Mouse (Mus musculus): ENCODE data around the gene Ggcx. TPM values are rescaled to one million over a fixed set of nuclear protein-coding genes. Genes with fewer than 3 reads are reported as not detected.

Ggcx gene
- polyA plus RNA-seq, 1 experiment from 2014 or later, result 31.7 TPM

- peaks cover 35% of the 10 kb centered on the region for H3K4me1 ChIP-seq (ENCODE audit: control insufficient read depth, low read depth, low read length)
- no peak overlapping the region for H3K27ac ChIP-seq (ENCODE audit: low read length)
- no peak for ATAC-seq (ENCODE audit: low read depth)
- H3K27me3 ChIP-seq (ENCODE audit: control insufficient read depth, insufficient read depth, low read depth, low read length), result no peaks in the 10 kb centered on the region
- peaks cover 3% of the 10 kb centered on the region for H3K36me3 ChIP-seq (ENCODE audit: control insufficient read depth, insufficient read depth)
- no peak overlapping the region for H3K4me2 ChIP-seq (ENCODE audit: low read depth, low read length)
- H3K4me3 ChIP-seq (ENCODE audit: low read depth, low read length), result no peak overlapping the region
- H3K9me3 ChIP-seq (replicated peaks; ENCODE audit: control insufficient read depth, low read length), result no peaks in the 10 kb centered on the region
- WGBS (ENCODE audit: insufficient replicate concordance), result 85% methylated on average over 4 of the region's 4 CpGs
- no peak overlapping the region for H3K9ac ChIP-seq (ENCODE audit: low read depth, low read length)
Observed at GRCm38 (mm10) chr6:72373184-72373583, 40.9 kb upstream of the Ggcx start.

GRCm38 (mm10) chr6:72374206-72374605, 39.9 kb upstream of the Ggcx start:
- Histone ChIP-seq H3K9me3 (replicated peaks; ENCODE audit: control insufficient read depth, low read length) (no peaks in the 10 kb centered on the region), H3K36me3 (ENCODE audit: control insufficient read depth, insufficient read depth) (no peaks in the 10 kb centered on the region; the same call in none of the 2 replicates), H3K4me1 (ENCODE audit: control insufficient read depth, low read depth, low read length) (peaks cover 44% of the 10 kb centered on the region), H3K4me3 (ENCODE audit: low read depth, low read length) (no peak overlapping the region), H3K9ac (ENCODE audit: low read depth, low read length) (no peak overlapping the region), H3K4me2 (ENCODE audit: low read depth, low read length) (no peak overlapping the region), H3K27ac (ENCODE audit: low read length) (no peak overlapping the region), H3K27me3 (ENCODE audit: control insufficient read depth, insufficient read depth, low read depth, low read length) (no peaks in the 10 kb centered on the region)
- peak; percentile 23; the same call in 1 of the 2 replicates for ATAC-seq (ENCODE audit: low read depth)
- 45% methylated on average over 7 of the region's 7 CpGs for WGBS (ENCODE audit: insufficient replicate concordance)

GRCm38 (mm10) chr6:72374820-72375563, 39.1 kb upstream of the Ggcx start:
- no peak overlapping the region for H3K4me3 ChIP-seq (ENCODE audit: low read depth, low read length)
- H3K4me2 ChIP-seq (ENCODE audit: low read depth, low read length), result peak overlapping the region; percentile 41

GRCm38 (mm10) chr6:72378510-72379234, 35.4 kb upstream of the Ggcx start:
- Histone ChIP-seq H3K36me3 (ENCODE audit: control insufficient read depth, insufficient read depth) (no peaks in the 10 kb centered on the region), H3K27ac (ENCODE audit: low read length) (no peak overlapping the region; the same call in 1 of the 2 replicates), H3K9me3 (replicated peaks; ENCODE audit: control insufficient read depth, low read length) (no peaks in the 10 kb centered on the region), H3K4me3 (ENCODE audit: low read depth, low read length) (peak overlapping the region; percentile 84), H3K4me1 (ENCODE audit: control insufficient read depth, low read depth, low read length) (peaks cover 59% of the 10 kb centered on the region), H3K9ac (ENCODE audit: low read depth, low read length) (peak overlapping the region; percentile 94; the same call in 1 of the 2 replicates), H3K4me2 (ENCODE audit: low read depth, low read length) (peak overlapping the region; percentile 74), H3K27me3 (ENCODE audit: control insufficient read depth, insufficient read depth, low read depth, low read length) (no peaks in the 10 kb centered on the region)
- WGBS (ENCODE audit: insufficient replicate concordance), result 53% methylated on average over 8 of the region's 8 CpGs
- ATAC-seq (ENCODE audit: low read depth), result no peak

More at GRCm38 (mm10) chr6:72374820-72375563, 39.1 kb upstream of the Ggcx start:
- Histone ChIP-seq H3K27me3 (ENCODE audit: control insufficient read depth, insufficient read depth, low read depth, low read length) (no peaks in the 10 kb centered on the region), H3K36me3 (ENCODE audit: control insufficient read depth, insufficient read depth) (no peaks in the 10 kb centered on the region; the same call in 1 of the 2 replicates), H3K9ac (ENCODE audit: low read depth, low read length) (peak overlapping the region; percentile 2; the same call in 1 of the 2 replicates), H3K9me3 (replicated peaks; ENCODE audit: control insufficient read depth, low read length) (no peaks in the 10 kb centered on the region), H3K4me1 (ENCODE audit: control insufficient read depth, low read depth, low read length) (peaks cover 50% of the 10 kb centered on the region), H3K27ac (ENCODE audit: low read length) (no peak overlapping the region)
- ATAC-seq (ENCODE audit: low read depth), result peak; percentile 75
- 20% methylated on average over 15 of the region's 15 CpGs for WGBS (ENCODE audit: insufficient replicate concordance)

GRCm38 (mm10) chr6:72379377-72380130, 34.6 kb upstream of the Ggcx start:
- Histone ChIP-seq H3K36me3 (ENCODE audit: control insufficient read depth, insufficient read depth) (peaks cover 6% of the 10 kb centered on the region; the same call in 1 of the 2 replicates), H3K4me1 (ENCODE audit: control insufficient read depth, low read depth, low read length) (peaks cover 63% of the 10 kb centered on the region), H3K9ac (ENCODE audit: low read depth, low read length) (peak overlapping the region; percentile 94), H3K27ac (ENCODE audit: low read length) (peak overlapping the region; percentile 95), H3K9me3 (replicated peaks; ENCODE audit: control insufficient read depth, low read length) (no peaks in the 10 kb centered on the region), H3K4me2 (ENCODE audit: low read depth, low read length) (peak overlapping the region; percentile 74), H3K27me3 (ENCODE audit: control insufficient read depth, insufficient read depth, low read depth, low read length) (no peaks in the 10 kb centered on the region), H3K4me3 (ENCODE audit: low read depth, low read length) (peak overlapping the region; percentile 84)
- 13% methylated on average over 7 of the region's 7 CpGs for WGBS (ENCODE audit: insufficient replicate concordance)
- peak; percentile 17 for ATAC-seq (ENCODE audit: low read depth)

- Histone ChIP-seq H3K27me3 (ENCODE audit: control insufficient read depth, insufficient read depth, low read depth, low read length) (no peaks in the 10 kb centered on the region), H3K9me3 (replicated peaks; ENCODE audit: control insufficient read depth, low read length) (no peaks in the 10 kb centered on the region), H3K9ac (ENCODE audit: low read depth, low read length) (peak within 1 kb of the TSS; percentile 94), H3K4me1 (ENCODE audit: control insufficient read depth, low read depth, low read length) (peaks cover 62% of the 10 kb centered on the region), H3K4me2 (ENCODE audit: low read depth, low read length) (peak within 1 kb of the TSS; percentile 74), H3K36me3 (ENCODE audit: control insufficient read depth, insufficient read depth) (peaks cover 13% of the 10 kb centered on the region), H3K27ac (ENCODE audit: low read length) (peak within 1 kb of the TSS; percentile 95), H3K4me3 (ENCODE audit: low read depth, low read length) (peak within 1 kb of the TSS; percentile 84)
- ATAC-seq (ENCODE audit: low read depth), result peak; percentile 86
- under 1% methylated on average over 49 of the region's 49 CpGs for WGBS (ENCODE audit: insufficient replicate concordance)
Observed at GRCm38 (mm10) chr6:72380131-72380770, 33.9 kb upstream of the Ggcx start, which contains the start of gene Vamp5. Gene Vamp5 (minus strand): TSS chr6:72380468.

- 69% methylated on average over 6 of the region's 6 CpGs for whole genome bisulfite sequencing (ENCODE audit: insufficient replicate concordance)
- no peaks in the 10 kb centered on the region for H3K27me3 ChIP-seq (ENCODE audit: control insufficient read depth, insufficient read depth, low read depth, low read length)
- no peak overlapping the region for H3K4me2 ChIP-seq (ENCODE audit: low read depth, low read length)
- ATAC-seq (ENCODE audit: low read depth), result no peak
- no peak overlapping the region; the same call in 1 of the 2 replicates for H3K27ac ChIP-seq (ENCODE audit: low read length)
- no peaks in the 10 kb centered on the region for H3K9me3 ChIP-seq (replicated peaks; ENCODE audit: control insufficient read depth, low read length)
- H3K4me3 ChIP-seq (ENCODE audit: low read depth, low read length), result no peak overlapping the region
- peaks cover 22% of the 10 kb centered on the region for H3K36me3 ChIP-seq (ENCODE audit: control insufficient read depth, insufficient read depth)
- H3K4me1 ChIP-seq (ENCODE audit: control insufficient read depth, low read depth, low read length), result peaks cover 72% of the 10 kb centered on the region
- H3K9ac ChIP-seq (ENCODE audit: low read depth, low read length), result no peak overlapping the region; the same call in 1 of the 2 replicates
Observed at GRCm38 (mm10) chr6:72382494-72382893, 31.6 kb upstream of the Ggcx start.

- ATAC-seq (ENCODE audit: low read depth), result no peak
Observed at GRCm38 (mm10) chr6:72383142-72383820, 30.8 kb upstream of the Ggcx start.

More at GRCm38 (mm10) chr6:72383142-72383820, 30.8 kb upstream of the Ggcx start:
- Histone ChIP-seq H3K4me3 (ENCODE audit: low read depth, low read length) (no peak overlapping the region; the same call in 1 of the 2 replicates), H3K36me3 (ENCODE audit: control insufficient read depth, insufficient read depth) (peaks cover 29% of the 10 kb centered on the region), H3K4me1 (ENCODE audit: control insufficient read depth, low read depth, low read length) (peaks cover 74% of the 10 kb centered on the region), H3K9me3 (replicated peaks; ENCODE audit: control insufficient read depth, low read length) (no peaks in the 10 kb centered on the region), H3K27ac (ENCODE audit: low read length) (peak overlapping the region; percentile 90), H3K27me3 (ENCODE audit: control insufficient read depth, insufficient read depth, low read depth, low read length) (no peaks in the 10 kb centered on the region), H3K9ac (ENCODE audit: low read depth, low read length) (peak overlapping the region; percentile 55), H3K4me2 (ENCODE audit: low read depth, low read length) (peak overlapping the region; percentile 47)
- 62% methylated on average over 6 of the region's 6 CpGs for WGBS (ENCODE audit: insufficient replicate concordance)
